In the genomic region with DNA sequence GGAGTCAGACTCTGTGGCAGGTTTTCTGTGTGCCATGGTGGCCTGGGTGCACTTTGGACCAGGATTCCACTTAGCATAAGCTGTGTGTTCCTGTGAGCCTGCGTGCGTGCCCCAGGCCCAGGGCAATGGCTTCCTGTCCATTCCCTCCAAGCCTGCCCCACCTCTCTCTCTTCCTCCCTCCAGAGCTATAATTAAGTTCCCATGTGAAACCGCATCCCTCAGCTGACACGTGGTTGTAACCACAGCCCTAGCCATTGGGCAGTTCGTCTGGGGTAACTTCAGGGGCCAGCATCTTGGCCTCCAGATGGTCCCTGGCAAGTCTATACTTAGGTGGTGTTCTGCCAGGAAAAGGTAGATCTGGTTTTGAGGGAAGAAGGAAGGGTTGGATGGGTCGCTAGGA, we compare ENCODE assay signal across 8 mouse cellular contexts. TPM values are rescaled to one million over a fixed set of nuclear protein-coding genes. Genes with fewer than 3 reads are reported as not detected.
DNase-seq lines count a peak whose midpoint lies in the region; ATAC-seq and TF ChIP-seq lines count a peak whose summit lies in the region.

No protein-coding gene starts in this region.

- peak; percentile 54 for DNase-seq in kidney, adult 2 months
- DNase-seq in kidney, adult 11 months: no peak
- peak; percentile 58 for DNase-seq in forelimb bud, embryonic 11.5 days (ENCODE audit: low read depth, low spot score)
- peak; percentile 62 for DNase-seq in kidney, postnatal 0 days (ENCODE audit: low spot score)
- DNase-seq in right cerebral cortex, postnatal 4 days: no peak

- WGBS in kidney, adult 2 months: 30% methylated on average over 6 of the region's 6 CpGs
- WGBS in kidney, postnatal 0 days: 20% methylated on average over 6 of the region's 6 CpGs

- no peak overlapping the region for H3K27ac ChIP-seq in kidney, adult 2 months (ENCODE audit: insufficient read depth, low read depth, low read length)
- 0 out of 2 replicates have a peak overlapping the region, but pooled peaks have one; percentile 15 for H3K27ac ChIP-seq in kidney, postnatal 0 days

- no peak for TF ChIP-seq CTCF in kidney, adult 2 months (conservative IDR thresholded peaks at IDR 0.05; ENCODE audit: insufficient read depth, insufficient read length, low read depth, low read length)
- no peak for TF ChIP-seq CTCF in kidney, postnatal 0 days (IDR thresholded peaks at IDR 0.05; ENCODE audit: low read depth)

- no peaks in the 10 kb centered on the region for H3K9me3 ChIP-seq in kidney, postnatal 0 days (replicated peaks; ENCODE audit: low read length)

- no peak overlapping the region for H3K4me2 ChIP-seq in kidney, postnatal 0 days (ENCODE audit: low read length)

- peak; percentile 45 for ATAC-seq in kidney, postnatal 0 days (replicated peaks; ENCODE audit: low FRiP score, low read depth)
- ATAC-seq in megakaryocyte progenitor cell, adult 5-6 weeks (replicated peaks; ENCODE audit: poor library complexity): peak; percentile 90
- ATAC-seq in activated CD4-positive, CD25-positive, alpha-beta regulatory T cell, adult 4 months: no peak
- ATAC-seq in erythroblast, adult 5-6 weeks (replicated peaks; ENCODE audit: low FRiP score, poor library complexity, severe bottlenecking): no peak

- H3K4me3 ChIP-seq in kidney, adult 2 months (ENCODE audit: insufficient read depth, low read depth, low read length): no peak overlapping the region
- no peak overlapping the region for H3K4me3 ChIP-seq in kidney, postnatal 0 days (replicated peaks; ENCODE audit: low read depth, low read length)

- H3K36me3 ChIP-seq in kidney, adult 2 months (ENCODE audit: control insufficient read depth, insufficient read depth, low read length): no peaks in the 10 kb centered on the region
- H3K36me3 ChIP-seq in kidney, postnatal 0 days (ENCODE audit: insufficient read depth, low read length): 0 out of 2 replicates have a peak, but pooled peaks cover 5% of the 10 kb centered on the region

- peak overlapping the region; percentile 8; the same call in 1 of the 2 replicates for H3K9ac ChIP-seq in kidney, postnatal 0 days (ENCODE audit: low read depth, low read length)

- no peaks in the 10 kb centered on the region for H3K27me3 ChIP-seq in kidney, adult 2 months (replicated peaks; ENCODE audit: control insufficient read depth, insufficient read depth, low read length)
- H3K27me3 ChIP-seq in kidney, postnatal 0 days (ENCODE audit: insufficient read depth, low read length): no peaks in the 10 kb centered on the region

- no peak for TF ChIP-seq POLR2A in kidney, adult 2 months (IDR thresholded peaks at IDR 0.05; ENCODE audit: low read depth, low read length)

- H3K4me1 ChIP-seq in kidney, adult 2 months (ENCODE audit: control insufficient read depth, insufficient read depth, low read length): peaks cover 6% of the 10 kb centered on the region; the same call in 1 of the 2 replicates
- peaks cover 10% of the 10 kb centered on the region for H3K4me1 ChIP-seq in kidney, postnatal 0 days (replicated peaks; ENCODE audit: insufficient read depth, low read length)

RNA-seq across cellular contexts. Expression of a gene that starts 15.1 kb away (rescaled TPM):
- polyA plus RNA-seq in kidney, adult 2 months (2012; rRNA removed): 27.5 and 28.0 TPM in 2 replicates
- 1.8 and 2.0 TPM in 2 replicates for polyA plus RNA-seq in kidney, postnatal 0 days (2015; fragmentation: Nextera tagmentation; extraction: Ambion mirVana)
- 7.4 and 7.7 TPM in 2 replicates for total RNA-seq in megakaryocyte progenitor cell, adult 5-6 weeks (2015)
- 1.9 and 2.7 TPM in 2 replicates for total RNA-seq in megakaryocyte progenitor cell, adult 5-6 weeks (2017)
- polyA plus RNA-seq in activated CD4-positive, CD25-positive, alpha-beta regulatory T cell, adult 4 months (2017; shearing (Covaris generic)): 1 to 10 TPM; 1.7 to 1.9 TPM
- 0.21 and 0.77 TPM in 2 replicates for total RNA-seq in erythroblast, adult 5-6 weeks (2015; ENCODE audit: low replicate concordance)
- total RNA-seq in erythroblast, adult 5-6 weeks (2017; ENCODE audit: low replicate concordance): 0.94 TPM in 1 of 2 replicates, not detected in the other

RNA-seq across cellular contexts. Expression of a gene that starts 40.0 kb away (rescaled TPM):
- 4.7 and 7.5 TPM in 2 replicates for polyA plus RNA-seq in kidney, adult 2 months (2012; rRNA removed)
- polyA plus RNA-seq in kidney, postnatal 0 days (2015; fragmentation: Nextera tagmentation; extraction: Ambion mirVana): 8.6 and 9.2 TPM in 2 replicates
- 38.0 and 50.6 TPM in 2 replicates for total RNA-seq in megakaryocyte progenitor cell, adult 5-6 weeks (2015)
- 142 and 149 TPM in 2 replicates for total RNA-seq in megakaryocyte progenitor cell, adult 5-6 weeks (2017)
- 10 to 100 TPM; 36.2 to 43.1 TPM for polyA plus RNA-seq in activated CD4-positive, CD25-positive, alpha-beta regulatory T cell, adult 4 months (2017; shearing (Covaris generic))
- total RNA-seq in erythroblast, adult 5-6 weeks (2015; ENCODE audit: low replicate concordance): 7.5 and 12.9 TPM in 2 replicates
- total RNA-seq in erythroblast, adult 5-6 weeks (2017; ENCODE audit: low replicate concordance): 21.9 and 28.0 TPM in 2 replicates

Comparison
In these comparisons a context has a peak if more than half of its experiments do, and no peak if none do; other contexts are left out.
1. DNase-seq: peak in kidney, adult 2 months (single experiment), forelimb bud, embryonic 11.5 days (single experiment) and kidney, postnatal 0 days (single experiment); none in kidney, adult 11 months (single experiment) and right cerebral cortex, postnatal 4 days (single experiment).
2. ATAC-seq: peak in kidney, postnatal 0 days (single experiment) and megakaryocyte progenitor cell, adult 5-6 weeks (single experiment); none in activated CD4-positive, CD25-positive, alpha-beta regulatory T cell, adult 4 months (single experiment) and erythroblast, adult 5-6 weeks (single experiment).